Mouse (Mus musculus) heart, adult 8-10 months (tissue): Measurements from ENCODE around the gene Gnat2. TPM values are rescaled to one million over a fixed set of nuclear protein-coding genes. Genes with fewer than 3 reads are reported as not detected.

ENCODE experiments used
- DNase-seq: peaks from one replicate; pipeline ENCODE4 v3.0.0; 2022; ENCODE audit warnings: low spot score
- total RNA-seq, 4 experiments: library from RNA; stranded (reverse); gene quantifications; 2 replicates each; pipeline ENCODE4 v1.2.4; 2022

Gnat2 gene
- total RNA-seq, 4 experiments from 2014 or later: 0.28 to 0.47 TPM; not detected in 2

DNA sequence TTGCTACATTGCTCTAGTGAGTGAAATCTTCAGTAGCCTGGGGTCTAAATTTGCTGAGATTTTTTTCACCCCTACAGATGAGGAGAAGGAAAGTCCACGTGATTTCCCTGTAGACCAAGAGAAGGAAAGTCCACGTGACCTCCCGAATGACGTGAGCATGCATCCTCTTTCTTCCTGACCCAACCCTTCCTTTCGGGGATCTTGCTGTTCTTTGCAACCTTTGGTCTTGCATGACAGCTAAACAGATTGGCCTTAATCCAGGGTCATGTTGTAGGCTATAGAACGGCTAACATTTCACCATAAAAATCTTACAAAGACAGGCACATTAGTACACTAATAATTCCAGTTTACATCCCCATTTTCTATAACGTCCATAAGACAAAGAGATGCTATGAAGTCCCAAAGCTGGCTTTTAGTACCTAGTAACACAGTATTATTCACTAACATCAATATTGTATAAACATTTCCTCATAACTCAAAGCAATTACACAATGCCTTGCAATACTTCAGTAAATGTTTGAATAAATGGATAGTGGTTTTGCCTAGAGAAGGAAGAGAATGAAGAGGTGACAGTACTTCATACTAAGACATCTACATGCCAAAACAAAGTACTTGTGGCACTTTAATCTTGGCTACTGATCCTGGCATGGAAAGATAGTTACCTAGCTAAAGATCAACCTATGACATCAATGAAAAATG lies 21.2 kb downstream of the Gnat2 start:
- peak; percentile 36 for DNase-seq

GRCm38 (mm10) chr3:108117465-108117864 lies 24.9 kb downstream of the Gnat2 start:
- DNase-seq: no peak

DNA sequence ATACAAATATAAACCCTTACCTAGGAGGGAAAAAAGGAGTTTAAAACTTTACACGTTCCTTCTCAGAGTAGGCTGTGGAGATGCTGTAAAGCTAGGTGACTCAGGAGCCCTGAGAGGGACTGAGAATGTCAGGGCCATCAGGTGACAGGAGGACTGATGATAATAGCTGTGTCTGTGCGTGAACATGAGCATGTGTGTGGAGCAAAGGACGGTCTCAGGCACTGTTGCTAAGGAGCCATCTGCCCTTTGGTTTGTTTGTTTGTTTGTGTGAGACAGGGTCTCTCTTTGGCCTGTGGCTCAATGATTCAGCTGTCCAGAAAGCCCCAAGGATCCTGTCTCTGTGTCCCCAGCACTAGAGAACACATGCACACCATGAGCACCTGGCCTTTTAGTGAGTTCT lies 28.5 kb downstream of the Gnat2 start:
- DNase-seq: no peak

GRCm38 (mm10) chr3:108123242-108123641 lies 30.7 kb downstream of the Gnat2 start:
- no peak for DNase-seq

- DNase-seq: no peak
Observed at GRCm38 (mm10) chr3:108124131-108124530, 31.5 kb downstream of the Gnat2 start.

DNA sequence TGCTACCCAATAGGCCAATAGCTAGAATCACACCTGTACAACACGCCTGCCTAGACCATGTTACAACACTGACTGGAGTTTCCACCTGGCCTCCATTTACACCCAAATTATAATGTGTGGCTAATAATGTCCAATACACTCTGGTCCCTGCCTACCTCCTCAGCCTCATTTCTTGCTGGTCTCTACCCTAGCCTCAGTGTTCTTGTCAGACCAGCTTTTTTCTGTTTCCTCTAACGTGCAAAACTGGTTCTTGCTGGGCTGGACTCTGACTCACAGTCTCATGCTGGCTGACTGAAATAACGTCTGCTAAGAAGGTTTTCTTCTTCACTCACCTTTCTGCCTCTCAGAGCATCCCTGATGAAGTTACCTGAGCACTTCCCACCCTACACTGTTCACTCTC lies 33.7 kb downstream of the Gnat2 start:
- no peak for DNase-seq

DNA sequence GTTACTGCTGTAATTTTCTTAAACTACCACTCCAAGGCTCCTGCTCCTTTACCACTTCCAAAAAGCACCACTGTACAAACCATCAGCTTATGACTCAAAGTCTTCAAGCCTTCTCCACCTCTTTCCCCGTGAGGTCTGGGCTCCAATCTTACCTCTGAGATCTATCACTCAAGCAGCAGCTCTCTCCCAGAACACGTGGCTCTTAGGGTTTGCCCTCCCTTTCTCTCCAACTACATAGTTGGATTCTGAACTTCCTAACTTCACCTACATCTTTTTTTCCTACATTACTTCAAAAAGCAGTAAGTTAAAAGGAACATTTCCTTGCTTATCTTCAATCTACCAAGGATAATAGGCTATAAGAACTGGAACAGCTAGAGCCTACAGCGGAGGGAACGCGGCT lies 35.9 kb downstream of the Gnat2 start:
- no peak for DNase-seq

GRCm38 (mm10) chr3:108129367-108129766 lies 36.8 kb downstream of the Gnat2 start:
- no peak for DNase-seq

DNA sequence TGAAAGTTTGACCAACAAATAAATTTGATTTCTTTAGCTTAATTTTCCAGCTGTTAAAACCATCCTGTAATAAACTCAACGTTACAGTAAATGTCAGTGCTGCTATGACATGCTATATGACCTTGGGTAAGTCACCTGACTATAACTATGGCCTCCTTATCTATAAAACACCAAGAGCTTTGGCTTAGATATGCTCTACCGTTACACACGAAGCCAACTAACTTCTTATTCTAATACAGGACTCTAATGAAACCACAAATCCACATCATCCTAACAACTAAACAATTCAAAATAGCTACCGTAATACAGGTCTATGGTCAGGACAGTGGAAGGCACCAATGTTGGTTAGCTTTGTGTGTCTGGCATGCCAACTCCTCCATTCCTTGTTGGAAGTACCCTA lies 37.2 kb downstream of the Gnat2 start:
- no peak for DNase-seq

DNA sequence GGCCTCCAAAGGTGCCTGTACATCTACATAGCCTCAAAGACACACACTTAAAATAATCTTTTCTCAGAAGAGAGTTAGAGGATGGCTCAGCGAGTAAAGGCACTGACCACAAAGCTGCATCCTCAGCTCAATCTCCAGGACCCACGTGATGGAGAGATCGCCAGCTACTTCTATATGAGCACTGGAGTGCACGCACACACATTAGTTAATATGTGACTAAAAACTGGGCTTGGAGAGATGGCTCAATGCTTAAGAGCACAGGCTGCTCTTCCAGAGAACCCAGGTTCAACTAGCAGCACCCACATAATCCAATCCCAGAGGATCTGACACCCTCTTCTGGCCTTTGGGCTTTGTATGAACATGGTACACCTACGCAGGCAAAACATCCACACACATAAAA lies 38.6 kb downstream of the Gnat2 start:
- DNase-seq: no peak

GRCm38 (mm10) chr3:108131821-108132220 lies 39.2 kb downstream of the Gnat2 start:
- DNase-seq: no peak

- no peak for DNase-seq
Observed at GRCm38 (mm10) chr3:108132484-108132883, 39.9 kb downstream of the Gnat2 start.

DNA sequence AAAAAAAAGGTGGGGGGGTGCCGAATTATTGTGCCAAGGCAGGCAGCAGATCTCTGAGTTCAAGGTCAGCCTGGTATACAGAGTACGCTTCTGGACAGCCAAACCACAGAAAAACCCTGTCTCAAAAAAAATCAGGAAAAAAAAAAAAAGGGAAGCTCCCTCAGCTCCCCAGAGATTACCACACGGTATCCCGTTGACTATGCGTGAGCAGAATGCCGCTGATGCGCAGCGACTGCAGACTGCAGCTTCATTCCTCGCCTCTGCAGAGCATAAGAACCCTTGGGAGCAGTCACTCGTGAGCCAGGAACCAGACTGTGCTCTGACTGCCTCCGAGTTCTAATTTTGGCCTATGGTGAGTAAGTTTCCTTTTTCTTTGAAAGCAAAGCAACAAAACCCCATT lies 42.1 kb downstream of the Gnat2 start:
- DNase-seq: no peak

GRCm38 (mm10) chr3:108139113-108139512 lies 46.5 kb downstream of the Gnat2 start:
- no peak for DNase-seq

DNA sequence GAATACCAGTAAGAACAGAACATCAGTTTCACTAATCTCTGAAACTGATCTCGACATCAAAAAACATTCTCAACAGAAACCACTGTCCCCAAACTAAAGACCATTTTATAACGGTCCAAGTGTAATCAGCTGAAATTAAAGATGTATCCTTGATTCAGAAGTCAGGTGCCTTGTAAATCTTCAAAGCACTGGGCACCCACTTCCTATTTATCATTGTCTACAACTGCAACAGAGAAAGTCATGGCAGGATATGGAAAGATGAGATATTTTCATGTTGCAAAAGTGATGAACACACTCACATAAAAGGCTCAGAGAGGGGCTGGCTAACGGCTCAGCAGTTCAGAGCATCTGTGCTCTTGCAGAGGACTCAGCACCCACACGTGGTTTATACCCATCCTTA lies 48.2 kb downstream of the Gnat2 start:
- DNase-seq: no peak

DNA sequence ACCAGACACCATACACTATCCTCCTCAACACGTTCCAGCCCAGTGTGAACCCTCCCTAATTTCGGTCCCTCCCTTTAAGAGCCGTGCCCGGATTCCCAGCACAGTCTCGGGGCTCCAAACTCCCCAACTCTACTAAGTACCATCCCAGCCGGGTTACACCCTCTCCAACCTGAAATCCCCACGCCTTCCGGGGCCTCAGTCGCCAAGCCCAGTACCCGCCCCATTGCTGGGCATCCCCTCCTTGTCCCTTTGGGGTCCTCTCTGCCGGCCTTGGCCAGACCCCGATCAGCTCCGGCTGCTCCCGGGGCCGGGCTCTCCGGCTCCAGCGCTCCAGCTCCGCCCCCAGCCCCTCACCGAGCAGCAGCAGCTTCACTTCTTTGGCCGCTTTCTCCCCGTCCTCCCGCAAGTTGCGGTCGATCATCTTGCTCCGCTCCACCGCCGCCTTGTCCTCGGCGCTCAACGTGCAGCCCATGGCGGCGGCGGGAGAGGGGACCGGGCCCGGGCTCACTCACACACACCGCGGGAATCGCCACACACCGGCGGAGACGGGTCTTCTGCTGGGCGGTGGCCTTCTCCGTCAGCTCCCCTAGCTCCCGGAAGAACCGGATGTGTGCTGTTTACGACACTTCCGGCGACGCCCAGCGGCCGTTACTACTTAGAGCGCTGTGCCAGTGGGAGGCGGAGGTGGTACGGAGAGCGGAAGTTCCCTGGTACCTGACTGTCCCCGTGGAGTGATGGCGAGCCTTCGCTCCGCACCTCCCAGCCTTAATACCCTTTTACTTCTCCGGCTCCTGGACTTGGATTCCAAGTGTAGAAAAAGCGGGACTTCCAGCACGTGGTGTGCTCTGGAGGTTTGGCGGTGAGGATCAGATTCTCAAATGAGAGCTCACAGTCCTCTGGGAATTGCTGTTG lies 53.2 kb downstream of the Gnat2 start, which contains the start of gene Gnai3:
Gnai3 (minus strand) TSS at position 613 of the 912 bp plus-strand sequence.
- peak; percentile 91 for DNase-seq

DNA sequence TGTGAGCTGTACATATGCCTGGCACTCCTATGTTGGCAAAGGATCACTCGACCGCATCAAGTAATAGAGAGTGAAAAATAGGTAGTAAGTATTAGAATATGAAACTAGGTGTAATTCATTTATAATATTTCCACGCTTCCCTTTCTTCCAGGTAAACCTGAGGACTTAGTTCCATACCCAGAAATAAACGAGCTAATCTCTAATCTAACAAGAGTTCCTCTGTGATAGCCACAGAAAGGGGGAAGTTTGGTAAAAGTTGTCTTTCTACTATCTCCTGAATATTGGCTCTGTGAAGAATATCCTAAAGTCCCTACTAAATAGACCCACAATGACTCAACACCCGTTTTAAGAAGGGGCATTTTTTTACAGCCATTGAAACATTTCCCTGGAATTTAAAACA lies 54.1 kb downstream of the Gnat2 start:
- no peak for DNase-seq

- DNase-seq: peak; percentile 86
Observed at GRCm38 (mm10) chr3:108147386-108148235, 55.0 kb downstream of the Gnat2 start.
